Mouse (Mus musculus): ENCODE data around the gene Pigk. TPM values are rescaled to one million over a fixed set of nuclear protein-coding genes. Genes with fewer than 3 reads are reported as not detected.
A peak's percentile ranks its signal among the peaks of the same experiment; 100 is the strongest.

The Pigk gene
- polyA plus RNA-seq, 1 experiment, result 17.0 TPM

GRCm38 (mm10) chr3:153016355-153016754 is 302.5 kb downstream of the Pigk start:
- DNase-seq (ENCODE audit: low read depth), result no peak
- TF ChIP-seq CTCF (IDR thresholded peaks at IDR 0.05; ENCODE audit: borderline replicate concordance, extremely low read depth, insufficient read depth, insufficient read length) (no peak), POLR2A (IDR thresholded peaks at IDR 0.05; ENCODE audit: borderline replicate concordance, extremely low read depth, insufficient read depth, insufficient read length, poor library complexity, severe bottlenecking) (no peak)

DNA sequence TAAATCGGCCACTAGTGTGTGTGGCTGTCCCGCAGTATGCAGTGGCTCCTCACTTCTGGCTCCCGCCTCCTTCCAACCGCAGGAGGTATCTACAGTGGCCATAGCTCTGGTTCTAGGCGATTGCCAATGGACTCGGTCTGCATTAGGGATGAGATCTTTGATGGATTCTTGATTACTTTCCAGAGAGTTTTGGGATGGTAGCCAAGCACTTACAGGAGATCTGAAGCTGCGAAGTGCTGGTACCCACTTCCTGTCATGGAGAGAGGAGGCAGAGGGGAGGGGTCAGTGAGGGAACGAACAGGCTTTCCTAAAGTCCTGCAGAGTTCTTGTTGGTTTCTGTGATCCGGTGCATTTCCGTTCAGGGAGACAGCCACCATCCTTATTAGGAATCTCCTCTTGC is 304.2 kb downstream of the Pigk start:
- TF ChIP-seq CTCF (IDR thresholded peaks at IDR 0.05; ENCODE audit: borderline replicate concordance, extremely low read depth, insufficient read depth, insufficient read length) (no peak), POLR2A (IDR thresholded peaks at IDR 0.05; ENCODE audit: borderline replicate concordance, extremely low read depth, insufficient read depth, insufficient read length, poor library complexity, severe bottlenecking) (no peak)
- DNase-seq (ENCODE audit: low read depth), result peak; percentile 76

GRCm38 (mm10) chr3:153024016-153024415 is 310.1 kb downstream of the Pigk start:
- DNase-seq (ENCODE audit: low read depth), result peak; percentile 52
- TF ChIP-seq CTCF (IDR thresholded peaks at IDR 0.05; ENCODE audit: borderline replicate concordance, extremely low read depth, insufficient read depth, insufficient read length), result no peak
- no peak for TF ChIP-seq POLR2A (IDR thresholded peaks at IDR 0.05; ENCODE audit: borderline replicate concordance, extremely low read depth, insufficient read depth, insufficient read length, poor library complexity, severe bottlenecking)

Other genes starting within 250 kb of the Pigk start
- gene Ak5, start 45.7 kb upstream of the Pigk start, polyA plus RNA-seq (2012; rRNA removed), result 1.1 and 3.4 TPM in 2 replicates

Measured in brain, embryonic 14.5 days (tissue).